Mouse (Mus musculus): ENCODE measurements around the gene Lzic. TPM values are rescaled to one million over a fixed set of nuclear protein-coding genes. Genes with fewer than 3 reads are reported as not detected.

Gene Lzic
- polyA plus RNA-seq, 1 experiment, result 14.0 TPM

GRCm38 (mm10) chr4:149499790-149500189 lies 14.8 kb downstream of the Lzic start:
- Histone ChIP-seq H3K27ac (ENCODE audit: insufficient read depth, low read depth, low read length) (no peak overlapping the region), H3K4me1 (ENCODE audit: control insufficient read depth, insufficient read depth, low read length) (peaks cover 4% of the 10 kb centered on the region), H3K4me3 (ENCODE audit: insufficient read depth, low read length) (no peak overlapping the region)
- TF ChIP-seq CTCF (IDR thresholded peaks at IDR 0.05; ENCODE audit: low read depth, low read length) (no peak), POLR2A (IDR thresholded peaks at IDR 0.05; ENCODE audit: borderline replicate concordance, low read depth, low read length) (no peak)

DNA sequence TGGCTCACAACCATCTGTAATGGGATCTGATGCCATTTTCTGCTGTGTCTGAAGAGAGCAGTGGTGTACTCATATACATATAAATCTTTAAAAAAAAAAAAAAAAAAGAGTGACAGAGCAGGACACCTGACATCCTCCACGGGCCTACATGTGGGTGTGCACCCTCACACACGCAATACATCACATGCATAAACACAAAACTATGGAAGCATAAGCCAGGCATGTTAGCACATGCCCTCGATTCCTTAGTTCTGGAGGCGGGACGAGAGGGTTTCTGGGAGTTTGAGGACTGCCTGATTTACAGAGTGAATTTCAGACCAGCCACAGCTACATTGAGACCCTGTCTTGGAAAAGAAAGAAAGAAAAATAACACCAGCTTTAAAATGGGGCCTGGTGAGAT lies 19.3 kb downstream of the Lzic start:
- Histone ChIP-seq H3K4me1 (ENCODE audit: control insufficient read depth, insufficient read depth, low read length) (peaks cover 12% of the 10 kb centered on the region), H3K27ac (ENCODE audit: insufficient read depth, low read depth, low read length) (peak overlapping the region; percentile 66), H3K4me3 (ENCODE audit: insufficient read depth, low read length) (no peak overlapping the region)
- TF ChIP-seq POLR2A (IDR thresholded peaks at IDR 0.05; ENCODE audit: borderline replicate concordance, low read depth, low read length) (no peak), CTCF (IDR thresholded peaks at IDR 0.05; ENCODE audit: low read depth, low read length) (no peak)

GRCm38 (mm10) chr4:149504858-149505257 lies 19.8 kb downstream of the Lzic start:
- Histone ChIP-seq H3K27ac (ENCODE audit: insufficient read depth, low read depth, low read length) (peak overlapping the region; percentile 66), H3K4me3 (ENCODE audit: insufficient read depth, low read length) (no peak overlapping the region), H3K4me1 (ENCODE audit: control insufficient read depth, insufficient read depth, low read length) (peaks cover 12% of the 10 kb centered on the region)
- TF ChIP-seq POLR2A (IDR thresholded peaks at IDR 0.05; ENCODE audit: borderline replicate concordance, low read depth, low read length), result no peak
- TF ChIP-seq CTCF (IDR thresholded peaks at IDR 0.05; ENCODE audit: low read depth, low read length), result no peak

GRCm38 (mm10) chr4:149505261-149505967 lies 20.4 kb downstream of the Lzic start:
- H3K4me3 ChIP-seq (ENCODE audit: insufficient read depth, low read length), result no peak overlapping the region
- H3K4me1 ChIP-seq (ENCODE audit: control insufficient read depth, insufficient read depth, low read length), result peaks cover 12% of the 10 kb centered on the region
- H3K27ac ChIP-seq (ENCODE audit: insufficient read depth, low read depth, low read length), result no peak overlapping the region
- TF ChIP-seq POLR2A (IDR thresholded peaks at IDR 0.05; ENCODE audit: borderline replicate concordance, low read depth, low read length) (no peak), CTCF (IDR thresholded peaks at IDR 0.05; ENCODE audit: low read depth, low read length) (no peak)

DNA sequence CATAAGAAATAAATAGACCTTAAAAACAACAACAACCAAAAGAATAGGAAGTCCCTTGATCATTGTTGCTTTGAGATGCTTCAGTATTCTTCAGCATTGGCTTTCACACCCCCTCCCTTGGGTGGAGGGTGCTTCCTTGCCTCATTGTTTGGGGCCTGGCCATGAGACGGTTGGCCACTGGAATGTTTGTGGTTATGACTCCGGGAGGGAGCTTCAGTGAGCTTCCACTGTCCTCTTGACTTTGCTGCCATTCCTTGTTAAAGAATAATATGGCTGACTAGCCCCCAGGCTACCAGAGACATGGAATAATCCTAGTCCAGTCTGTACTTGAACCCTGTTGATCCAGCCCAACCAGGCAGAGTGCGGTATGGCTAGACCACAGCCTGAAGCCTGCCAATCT lies 21.9 kb downstream of the Lzic start:
- Histone ChIP-seq H3K4me3 (ENCODE audit: insufficient read depth, low read length) (no peak overlapping the region), H3K4me1 (ENCODE audit: control insufficient read depth, insufficient read depth, low read length) (peaks cover 21% of the 10 kb centered on the region), H3K27ac (ENCODE audit: insufficient read depth, low read depth, low read length) (no peak overlapping the region)
- no peak for TF ChIP-seq POLR2A (IDR thresholded peaks at IDR 0.05; ENCODE audit: borderline replicate concordance, low read depth, low read length)
- no peak for TF ChIP-seq CTCF (IDR thresholded peaks at IDR 0.05; ENCODE audit: low read depth, low read length)

- Histone ChIP-seq H3K27ac (ENCODE audit: insufficient read depth, low read depth, low read length) (no peak overlapping the region), H3K4me1 (ENCODE audit: control insufficient read depth, insufficient read depth, low read length) (peaks cover 9% of the 10 kb centered on the region; the same call in 1 of the 2 replicates), H3K4me3 (ENCODE audit: insufficient read depth, low read length) (no peak overlapping the region)
- no peak for TF ChIP-seq POLR2A (IDR thresholded peaks at IDR 0.05; ENCODE audit: borderline replicate concordance, low read depth, low read length)
- no peak for TF ChIP-seq CTCF (IDR thresholded peaks at IDR 0.05; ENCODE audit: low read depth, low read length)
Measured at GRCm38 (mm10) chr4:149511221-149511646, 26.2 kb downstream of the Lzic start.

GRCm38 (mm10) chr4:149512072-149512471 lies 27.0 kb downstream of the Lzic start:
- Histone ChIP-seq H3K4me1 (ENCODE audit: control insufficient read depth, insufficient read depth, low read length) (peaks cover 9% of the 10 kb centered on the region; the same call in 1 of the 2 replicates), H3K4me3 (ENCODE audit: insufficient read depth, low read length) (no peak overlapping the region), H3K27ac (ENCODE audit: insufficient read depth, low read depth, low read length) (no peak overlapping the region)
- no peak for TF ChIP-seq POLR2A (IDR thresholded peaks at IDR 0.05; ENCODE audit: borderline replicate concordance, low read depth, low read length)
- TF ChIP-seq CTCF (IDR thresholded peaks at IDR 0.05; ENCODE audit: low read depth, low read length), result no peak

DNA sequence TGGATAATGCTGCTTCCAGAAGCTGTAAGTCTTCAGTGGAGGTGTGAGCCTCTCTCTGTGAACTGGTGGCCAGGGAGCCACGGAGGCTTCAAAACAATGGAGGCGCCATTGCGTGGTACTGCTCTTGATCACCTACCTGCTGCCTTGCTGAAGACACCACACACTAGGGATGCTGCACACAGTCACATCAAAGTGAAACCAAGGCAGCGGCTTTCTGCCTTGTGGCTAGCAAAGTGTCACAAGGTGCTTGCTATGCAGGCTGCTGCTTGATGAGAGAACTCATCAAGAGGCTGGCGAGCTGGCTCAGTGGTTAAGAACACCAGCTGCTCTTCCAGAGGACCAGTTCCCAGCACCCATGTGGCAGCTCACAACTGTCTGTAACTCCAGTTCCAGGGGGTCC lies 30.7 kb downstream of the Lzic start:
- no peak overlapping the region for H3K4me3 ChIP-seq (ENCODE audit: insufficient read depth, low read length)
- H3K27ac ChIP-seq (ENCODE audit: insufficient read depth, low read depth, low read length), result no peak overlapping the region
- H3K4me1 ChIP-seq (ENCODE audit: control insufficient read depth, insufficient read depth, low read length), result peaks cover 29% of the 10 kb centered on the region
- TF ChIP-seq POLR2A (IDR thresholded peaks at IDR 0.05; ENCODE audit: borderline replicate concordance, low read depth, low read length), result no peak
- no peak for TF ChIP-seq CTCF (IDR thresholded peaks at IDR 0.05; ENCODE audit: low read depth, low read length)

GRCm38 (mm10) chr4:149517868-149518340 lies 32.9 kb downstream of the Lzic start, which contains the start of gene Ctnnbip1:
Gene Ctnnbip1, plus strand, starts transcription at chr4:149518236.
- Histone ChIP-seq H3K4me3 (ENCODE audit: insufficient read depth, low read length) (peak within 1 kb of the TSS; percentile 64), H3K27ac (ENCODE audit: insufficient read depth, low read depth, low read length) (no peak within 1 kb of the TSS), H3K4me1 (ENCODE audit: control insufficient read depth, insufficient read depth, low read length) (peaks cover 21% of the 10 kb centered on the region)
- TF ChIP-seq POLR2A (IDR thresholded peaks at IDR 0.05; ENCODE audit: borderline replicate concordance, low read depth, low read length), result no peak
- TF ChIP-seq CTCF (IDR thresholded peaks at IDR 0.05; ENCODE audit: low read depth, low read length), result no peak

All from bone marrow macrophage, adult 2 months (primary cell).